Mouse (Mus musculus): ENCODE measurements at regions not wholly inside any gene's neighbourhood (a gene's known extent, or its start where the extent isn't known, plus 50 kb on each side); places are given as distances from the start of the nearest gene placed in this dataset.

GRCm38 (mm10) chr1:137172128-137172527 is 211.9 kb upstream of the Nr5a2 start:
- DNase-seq = no peak
- Histone ChIP-seq H3K4me3 (ENCODE audit: control insufficient read depth, insufficient read depth, low read length) (no peak overlapping the region), H3K36me3 (ENCODE audit: control insufficient read depth, insufficient read depth, low read length) (no peaks in the 10 kb centered on the region), H3K4me1 (replicated peaks; ENCODE audit: control insufficient read depth, insufficient read depth, low read length) (no peaks in the 10 kb centered on the region), H3K27me3 (ENCODE audit: control insufficient read depth, insufficient read depth, low read length) (no peaks in the 10 kb centered on the region), H3K27ac (ENCODE audit: control insufficient read depth, insufficient read depth, low read length) (no peak overlapping the region)
- TF ChIP-seq POLR2A (IDR thresholded peaks at IDR 0.05; ENCODE audit: control insufficient read depth, extremely low read depth, insufficient read depth, low read length, poor library complexity) = no peak
- TF ChIP-seq CTCF (IDR thresholded peaks at IDR 0.05; ENCODE audit: borderline replicate concordance, control insufficient read depth, extremely low read depth, insufficient read depth, low read length, poor library complexity) = no peak
- 96% methylated on average over 6 of the region's 6 CpGs for WGBS

GRCm38 (mm10) chr1:137171451-137171850 is 211.2 kb upstream of the Nr5a2 start:
- TF ChIP-seq POLR2A (IDR thresholded peaks at IDR 0.05; ENCODE audit: control insufficient read depth, extremely low read depth, insufficient read depth, low read length, poor library complexity) (no peak), CTCF (IDR thresholded peaks at IDR 0.05; ENCODE audit: borderline replicate concordance, control insufficient read depth, extremely low read depth, insufficient read depth, low read length, poor library complexity) (no peak)
- no peaks in the 10 kb centered on the region for H3K4me1 ChIP-seq (replicated peaks; ENCODE audit: control insufficient read depth, insufficient read depth, low read length)
- no peak overlapping the region for H3K27ac ChIP-seq (ENCODE audit: control insufficient read depth, insufficient read depth, low read length)
- no peak overlapping the region for H3K4me3 ChIP-seq (ENCODE audit: control insufficient read depth, insufficient read depth, low read length)
- H3K27me3 ChIP-seq (ENCODE audit: control insufficient read depth, insufficient read depth, low read length) = no peaks in the 10 kb centered on the region
- DNase-seq = no peak
- 88% methylated on average over 5 of the region's 5 CpGs for WGBS
- H3K36me3 ChIP-seq (ENCODE audit: control insufficient read depth, insufficient read depth, low read length) = no peaks in the 10 kb centered on the region

GRCm38 (mm10) chr1:137147891-137148290 is 187.6 kb upstream of the Nr5a2 start:
- no peaks in the 10 kb centered on the region for H3K4me1 ChIP-seq (replicated peaks; ENCODE audit: control insufficient read depth, insufficient read depth, low read length)
- WGBS = 28% methylated on average over 3 of the region's 3 CpGs

GRCm38 (mm10) chr1:137141879-137142570 is 181.8 kb upstream of the Nr5a2 start:
- Histone ChIP-seq H3K36me3 (ENCODE audit: control insufficient read depth, insufficient read depth, low read length) (no peaks in the 10 kb centered on the region), H3K27me3 (ENCODE audit: control insufficient read depth, insufficient read depth, low read length) (no peaks in the 10 kb centered on the region), H3K4me3 (ENCODE audit: control insufficient read depth, insufficient read depth, low read length) (no peak overlapping the region), H3K4me1 (replicated peaks; ENCODE audit: control insufficient read depth, insufficient read depth, low read length) (no peaks in the 10 kb centered on the region), H3K27ac (ENCODE audit: control insufficient read depth, insufficient read depth, low read length) (no peak overlapping the region)
- WGBS = 66% methylated on average over 13 of the region's 13 CpGs
- DNase-seq = no peak
- TF ChIP-seq CTCF (IDR thresholded peaks at IDR 0.05; ENCODE audit: borderline replicate concordance, control insufficient read depth, extremely low read depth, insufficient read depth, low read length, poor library complexity) (no peak), POLR2A (IDR thresholded peaks at IDR 0.05; ENCODE audit: control insufficient read depth, extremely low read depth, insufficient read depth, low read length, poor library complexity) (no peak)

More at GRCm38 (mm10) chr1:137147891-137148290, 187.6 kb upstream of the Nr5a2 start:
- Histone ChIP-seq H3K27ac (ENCODE audit: control insufficient read depth, insufficient read depth, low read length) (no peak overlapping the region), H3K36me3 (ENCODE audit: control insufficient read depth, insufficient read depth, low read length) (no peaks in the 10 kb centered on the region), H3K4me3 (ENCODE audit: control insufficient read depth, insufficient read depth, low read length) (no peak overlapping the region), H3K27me3 (ENCODE audit: control insufficient read depth, insufficient read depth, low read length) (no peaks in the 10 kb centered on the region)
- DNase-seq = no peak
- TF ChIP-seq CTCF (IDR thresholded peaks at IDR 0.05; ENCODE audit: borderline replicate concordance, control insufficient read depth, extremely low read depth, insufficient read depth, low read length, poor library complexity) (no peak), POLR2A (IDR thresholded peaks at IDR 0.05; ENCODE audit: control insufficient read depth, extremely low read depth, insufficient read depth, low read length, poor library complexity) (no peak)

- TF ChIP-seq POLR2A (IDR thresholded peaks at IDR 0.05; ENCODE audit: control insufficient read depth, extremely low read depth, insufficient read depth, low read length, poor library complexity) (no peak), CTCF (IDR thresholded peaks at IDR 0.05; ENCODE audit: borderline replicate concordance, control insufficient read depth, extremely low read depth, insufficient read depth, low read length, poor library complexity) (no peak)
- WGBS = 79% methylated on average over 5 of the region's 5 CpGs
- H3K4me1 ChIP-seq (replicated peaks; ENCODE audit: control insufficient read depth, insufficient read depth, low read length) = no peaks in the 10 kb centered on the region
- H3K4me3 ChIP-seq (ENCODE audit: control insufficient read depth, insufficient read depth, low read length) = no peak overlapping the region
- H3K36me3 ChIP-seq (ENCODE audit: control insufficient read depth, insufficient read depth, low read length) = no peaks in the 10 kb centered on the region
- no peaks in the 10 kb centered on the region for H3K27me3 ChIP-seq (ENCODE audit: control insufficient read depth, insufficient read depth, low read length)
- no peak for DNase-seq
- no peak overlapping the region for H3K27ac ChIP-seq (ENCODE audit: control insufficient read depth, insufficient read depth, low read length)
These were observed 181.1 kb upstream of the Nr5a2 start for GRCm38 (mm10) chr1:137141372-137141771.

- Histone ChIP-seq H3K27me3 (ENCODE audit: control insufficient read depth, insufficient read depth, low read length) (no peaks in the 10 kb centered on the region), H3K4me3 (ENCODE audit: control insufficient read depth, insufficient read depth, low read length) (no peak overlapping the region), H3K36me3 (ENCODE audit: control insufficient read depth, insufficient read depth, low read length) (no peaks in the 10 kb centered on the region), H3K4me1 (replicated peaks; ENCODE audit: control insufficient read depth, insufficient read depth, low read length) (no peaks in the 10 kb centered on the region), H3K27ac (ENCODE audit: control insufficient read depth, insufficient read depth, low read length) (no peak overlapping the region)
- 57% methylated on average over 7 of the region's 7 CpGs for WGBS
- DNase-seq = no peak
- TF ChIP-seq CTCF (IDR thresholded peaks at IDR 0.05; ENCODE audit: borderline replicate concordance, control insufficient read depth, extremely low read depth, insufficient read depth, low read length, poor library complexity) = no peak
- TF ChIP-seq POLR2A (IDR thresholded peaks at IDR 0.05; ENCODE audit: control insufficient read depth, extremely low read depth, insufficient read depth, low read length, poor library complexity) = no peak
These were observed 175.9 kb upstream of the Nr5a2 start for GRCm38 (mm10) chr1:137136156-137136555.

Data from thymus, adult 2 months (tissue).